Mouse (Mus musculus): Measurements from ENCODE around the gene Icam5. TPM values are rescaled to one million over a fixed set of nuclear protein-coding genes. Genes with fewer than 3 reads are reported as not detected.

Icam5 gene
- polyA plus RNA-seq, 1 experiment from 2014 or later = not detected

GRCm38 (mm10) chr9:21074173-21074572 lies 42.3 kb downstream of the Icam5 start:
- no peak overlapping the region for H3K27ac ChIP-seq (replicated peaks; ENCODE audit: low read depth, low read length)
- H3K4me2 ChIP-seq (ENCODE audit: low read depth, low read length) = no peak overlapping the region
- H3K4me1 ChIP-seq (ENCODE audit: control insufficient read depth, insufficient read depth, low read length) = no peaks in the 10 kb centered on the region
- H3K4me3 ChIP-seq (ENCODE audit: low read depth, low read length) = no peak overlapping the region
- H3K9me3 ChIP-seq (replicated peaks; ENCODE audit: control insufficient read depth, low read length) = no peaks in the 10 kb centered on the region
- ATAC-seq (replicated peaks; ENCODE audit: insufficient number of reproducible peaks, low FRiP score, low TSS enrichment, low read depth) (no peak), DNase-seq (ENCODE audit: low spot score) (no peak)
- 94% methylated on average over 1 of the region's 1 CpGs for WGBS
- peaks cover 16% of the 10 kb centered on the region for H3K36me3 ChIP-seq (replicated peaks; ENCODE audit: control insufficient read depth, insufficient read depth, low read depth, low read length)
- no peaks in the 10 kb centered on the region for H3K27me3 ChIP-seq (ENCODE audit: control insufficient read depth, insufficient read depth, low read length)
- H3K9ac ChIP-seq (replicated peaks; ENCODE audit: low read length) = no peak overlapping the region

- Histone ChIP-seq H3K27ac (replicated peaks; ENCODE audit: low read depth, low read length) (no peak overlapping the region), H3K4me1 (ENCODE audit: control insufficient read depth, insufficient read depth, low read length) (no peaks in the 10 kb centered on the region), H3K9ac (replicated peaks; ENCODE audit: low read length) (no peak overlapping the region), H3K27me3 (ENCODE audit: control insufficient read depth, insufficient read depth, low read length) (no peaks in the 10 kb centered on the region), H3K4me3 (ENCODE audit: low read depth, low read length) (no peak overlapping the region), H3K9me3 (replicated peaks; ENCODE audit: control insufficient read depth, low read length) (no peaks in the 10 kb centered on the region), H3K4me2 (ENCODE audit: low read depth, low read length) (no peak overlapping the region), H3K36me3 (replicated peaks; ENCODE audit: control insufficient read depth, insufficient read depth, low read depth, low read length) (peaks cover 29% of the 10 kb centered on the region)
- no peak for DNase-seq (ENCODE audit: low spot score)
- no peak for ATAC-seq (replicated peaks; ENCODE audit: insufficient number of reproducible peaks, low FRiP score, low TSS enrichment, low read depth)
- 86% methylated on average over 3 of the region's 3 CpGs for WGBS
These were observed 43.8 kb downstream of the Icam5 start for GRCm38 (mm10) chr9:21075625-21076024.

DNA sequence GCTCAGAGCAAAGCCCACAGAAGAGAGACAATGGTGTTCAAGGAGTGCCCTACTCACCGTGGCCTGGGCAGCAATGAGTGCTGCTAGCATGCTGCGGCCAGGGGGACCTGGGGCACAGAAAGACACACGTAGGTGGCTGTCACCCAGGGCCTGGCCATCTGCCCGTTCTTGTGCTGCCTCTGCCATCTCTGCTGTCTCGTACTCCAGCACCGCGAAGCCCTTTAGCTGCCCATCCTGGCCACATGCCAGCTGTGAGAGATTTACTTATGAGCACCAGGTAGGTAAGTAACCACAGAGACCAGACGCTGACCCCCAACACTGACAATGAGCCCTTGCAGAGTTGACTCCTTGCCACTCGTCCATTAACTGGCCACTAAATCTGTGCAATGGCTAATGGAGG lies 49.3 kb downstream of the Icam5 start:
- DNase-seq (ENCODE audit: low spot score) = no peak
- Histone ChIP-seq H3K4me3 (ENCODE audit: low read depth, low read length) (no peak overlapping the region), H3K9ac (replicated peaks; ENCODE audit: low read length) (no peak overlapping the region)

GRCm38 (mm10) chr9:21083324-21083723 lies 51.5 kb downstream of the Icam5 start:
- Histone ChIP-seq H3K27me3 (ENCODE audit: control insufficient read depth, insufficient read depth, low read length) (no peaks in the 10 kb centered on the region), H3K4me2 (ENCODE audit: low read depth, low read length) (no peak overlapping the region), H3K9me3 (replicated peaks; ENCODE audit: control insufficient read depth, low read length) (no peaks in the 10 kb centered on the region), H3K9ac (replicated peaks; ENCODE audit: low read length) (no peak overlapping the region), H3K4me1 (ENCODE audit: control insufficient read depth, insufficient read depth, low read length) (no peaks in the 10 kb centered on the region), H3K4me3 (ENCODE audit: low read depth, low read length) (no peak overlapping the region), H3K27ac (replicated peaks; ENCODE audit: low read depth, low read length) (no peak overlapping the region), H3K36me3 (replicated peaks; ENCODE audit: control insufficient read depth, insufficient read depth, low read depth, low read length) (peaks cover 45% of the 10 kb centered on the region)
- DNase-seq (ENCODE audit: low spot score) (no peak), ATAC-seq (replicated peaks; ENCODE audit: insufficient number of reproducible peaks, low FRiP score, low TSS enrichment, low read depth) (no peak)
- 93% methylated on average over 3 of the region's 3 CpGs for WGBS

More for the DNA sequence above, 49.3 kb downstream of the Icam5 start:
- Histone ChIP-seq H3K4me2 (ENCODE audit: low read depth, low read length) (no peak overlapping the region), H3K36me3 (replicated peaks; ENCODE audit: control insufficient read depth, insufficient read depth, low read depth, low read length) (peaks cover 47% of the 10 kb centered on the region), H3K4me1 (ENCODE audit: control insufficient read depth, insufficient read depth, low read length) (no peaks in the 10 kb centered on the region), H3K27ac (replicated peaks; ENCODE audit: low read depth, low read length) (no peak overlapping the region), H3K9me3 (replicated peaks; ENCODE audit: control insufficient read depth, low read length) (no peaks in the 10 kb centered on the region), H3K27me3 (ENCODE audit: control insufficient read depth, insufficient read depth, low read length) (no peaks in the 10 kb centered on the region)
- WGBS = 95% methylated on average over 9 of the region's 9 CpGs
- no peak for ATAC-seq (replicated peaks; ENCODE audit: insufficient number of reproducible peaks, low FRiP score, low TSS enrichment, low read depth)

MicroRNA genes within 50 kb of the gene (microRNA counts, 519-probe panel; counts per million panel counts)
- 3,678 counts per million, percentile 54 among the panel's probes with 10 or more counts for microRNA mmu-miR-1900

Small RNA genes lying within 50 kb of the gene (microRNA-seq; reads per million reads assigned to microRNA genes)
- gene Mir1900 (ENCODE audit: borderline number of aligned reads) (not detected), gene Mir7082 (ENCODE audit: borderline number of aligned reads) (not detected)

Other genes with a start within 250 kb of the Icam5 start
- gene Col5a3, start 217.0 kb upstream of the Icam5 start, polyA plus RNA-seq (2014; fragmentation: Nextera tagmentation; extraction: Ambion mirVana) = 0.14 and 0.21 TPM in 2 replicates
- gene Rdh8, start 213.6 kb upstream of the Icam5 start, polyA plus RNA-seq (2014; fragmentation: Nextera tagmentation; extraction: Ambion mirVana) = not detected in 2 replicates
- gene A230050P20Rik, start 163.4 kb upstream of the Icam5 start, polyA plus RNA-seq (2014; fragmentation: Nextera tagmentation; extraction: Ambion mirVana) = 0.64 and 1.1 TPM in 2 replicates
- 1.6 and 3.2 TPM in 2 replicates for gene Angptl6, start 152.3 kb upstream of the Icam5 start, polyA plus RNA-seq (2014; fragmentation: Nextera tagmentation; extraction: Ambion mirVana)
- gene Ppan, start 143.9 kb upstream of the Icam5 start, polyA plus RNA-seq (2014; fragmentation: Nextera tagmentation; extraction: Ambion mirVana) = 64.3 and 65.0 TPM in 2 replicates
- 352 TPM in 2 replicates for gene Eif3g, start 133.4 kb upstream of the Icam5 start, polyA plus RNA-seq (2014; fragmentation: Nextera tagmentation; extraction: Ambion mirVana)
- gene Dnmt1, start 72.2 kb upstream of the Icam5 start, polyA plus RNA-seq (2014; fragmentation: Nextera tagmentation; extraction: Ambion mirVana) = 82.0 and 88.1 TPM in 2 replicates
- 37.5 and 43.6 TPM in 2 replicates for gene S1pr2, start 55.3 kb upstream of the Icam5 start, polyA plus RNA-seq (2014; fragmentation: Nextera tagmentation; extraction: Ambion mirVana)
- gene Mrpl4, start 29.3 kb upstream of the Icam5 start, polyA plus RNA-seq (2014; fragmentation: Nextera tagmentation; extraction: Ambion mirVana) = 139 and 147 TPM in 2 replicates
- gene Icam1, start 16.1 kb upstream of the Icam5 start, polyA plus RNA-seq (2014; fragmentation: Nextera tagmentation; extraction: Ambion mirVana) = 4.5 and 5.8 TPM in 2 replicates
- 5.6 and 6.1 TPM in 2 replicates for gene Icam4, start 2.7 kb upstream of the Icam5 start, polyA plus RNA-seq (2014; fragmentation: Nextera tagmentation; extraction: Ambion mirVana)
- 0.80 and 2.2 TPM in 2 replicates for gene Zglp1, start 35.0 kb downstream of the Icam5 start, polyA plus RNA-seq (2014; fragmentation: Nextera tagmentation; extraction: Ambion mirVana)
- 0.36 and 0.58 TPM in 2 replicates for gene Gm49373, start 41.0 kb downstream of the Icam5 start, polyA plus RNA-seq (2014; fragmentation: Nextera tagmentation; extraction: Ambion mirVana)
- gene Fdx1l, start 41.5 kb downstream of the Icam5 start, polyA plus RNA-seq (2014; fragmentation: Nextera tagmentation; extraction: Ambion mirVana) = 44.7 and 52.1 TPM in 2 replicates
- 2.0 and 2.3 TPM in 2 replicates for gene Gm38431, start 59.9 kb downstream of the Icam5 start, polyA plus RNA-seq (2014; fragmentation: Nextera tagmentation; extraction: Ambion mirVana)
- 63.1 and 70.3 TPM in 2 replicates for gene Raver1, start 59.9 kb downstream of the Icam5 start, polyA plus RNA-seq (2014; fragmentation: Nextera tagmentation; extraction: Ambion mirVana)
- 5.4 and 7.1 TPM in 2 replicates for gene Tyk2, start 99.2 kb downstream of the Icam5 start, polyA plus RNA-seq (2014; fragmentation: Nextera tagmentation; extraction: Ambion mirVana)
- 371 and 374 TPM in 2 replicates for gene Cdc37, start 117.9 kb downstream of the Icam5 start, polyA plus RNA-seq (2014; fragmentation: Nextera tagmentation; extraction: Ambion mirVana)
- 3.8 and 4.7 TPM in 2 replicates for gene Pde4a, start 133.6 kb downstream of the Icam5 start, polyA plus RNA-seq (2014; fragmentation: Nextera tagmentation; extraction: Ambion mirVana)
- 23.2 and 27.1 TPM in 2 replicates for gene Keap1, start 207.3 kb downstream of the Icam5 start, polyA plus RNA-seq (2014; fragmentation: Nextera tagmentation; extraction: Ambion mirVana)
- 0.08 and 0.21 TPM in 2 replicates for gene S1pr5, start 216.4 kb downstream of the Icam5 start, polyA plus RNA-seq (2014; fragmentation: Nextera tagmentation; extraction: Ambion mirVana)
- 28.5 and 31.1 TPM in 2 replicates for gene Atg4d, start 233.2 kb downstream of the Icam5 start, polyA plus RNA-seq (2014; fragmentation: Nextera tagmentation; extraction: Ambion mirVana)